Mouse (Mus musculus): Measurements from ENCODE around the gene Ssxb5. TPM values are rescaled to one million over a fixed set of nuclear protein-coding genes. Genes with fewer than 3 reads are reported as not detected.

Gene Ssxb5
- not detected in 2 replicates for polyA plus RNA-seq (2012; ENCODE audit: low replicate concordance)

DNA sequence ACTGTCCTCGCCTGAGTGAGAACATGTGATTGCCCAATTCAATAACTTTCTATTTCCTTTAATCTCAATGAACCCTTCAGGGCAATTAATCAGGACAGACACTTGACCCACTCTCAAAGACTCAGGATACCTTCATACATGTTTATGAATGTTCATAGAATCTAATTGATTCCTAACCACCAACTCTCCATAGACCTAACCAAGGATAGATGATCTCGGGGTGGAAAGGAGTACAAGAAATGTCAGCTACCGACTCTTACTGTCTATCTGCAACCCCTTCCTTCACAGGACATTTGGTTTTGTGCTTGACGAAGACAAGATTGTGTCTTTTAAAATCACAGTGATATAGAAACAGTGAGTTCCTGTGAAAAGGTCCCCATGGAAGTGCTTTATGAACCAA, at the start of gene Ssxb5:
TSS of gene Ssxb5 (plus strand) at position 301 of the 400 bp plus-strand sequence.

DNA sequence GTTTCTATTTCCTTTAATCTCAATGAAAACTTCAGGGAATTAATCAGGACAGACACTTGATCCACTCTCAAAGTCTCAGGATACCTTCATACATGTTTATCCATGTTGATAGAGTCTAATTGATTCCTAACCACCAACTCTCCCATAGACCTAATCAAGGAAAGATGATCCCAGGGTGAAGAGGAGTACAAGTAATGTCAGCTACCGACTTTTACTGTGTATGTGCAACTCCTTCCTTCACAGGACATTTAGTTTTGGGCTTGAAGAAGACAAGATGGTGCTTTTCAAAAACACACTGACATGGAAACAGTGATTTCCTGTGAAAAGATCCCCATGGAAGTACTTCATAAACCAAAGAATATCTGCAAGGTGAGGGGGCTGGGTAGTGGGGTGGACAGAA, 40.2 kb downstream of the Ssxb5 start, which contains the start of gene Gm6592:
TSS of gene Gm6592 (plus strand) at position 301 of the 400 bp plus-strand sequence.

Other genes starting within 250 kb of the Ssxb5 start
- gene Ssxb3, start 211.9 kb upstream of the Ssxb5 start, polyA plus RNA-seq (2012; ENCODE audit: low replicate concordance) = not detected in 2 replicates
- not detected in 2 replicates for gene Ssxb8, start 112.8 kb upstream of the Ssxb5 start, polyA plus RNA-seq (2012; ENCODE audit: low replicate concordance)
- gene Ssx9, start 55.3 kb upstream of the Ssxb5 start, polyA plus RNA-seq (2012; ENCODE audit: low replicate concordance) = not detected in 2 replicates
- gene Gm6592, start 40.3 kb downstream of the Ssxb5 start, polyA plus RNA-seq (2012; ENCODE audit: low replicate concordance) = not detected in 2 replicates
- not detected in 2 replicates for gene Gm5751, start 70.6 kb downstream of the Ssxb5 start, polyA plus RNA-seq (2012; ENCODE audit: low replicate concordance)
- gene B630019K06Rik, start 88.7 kb downstream of the Ssxb5 start, polyA plus RNA-seq (2012; ENCODE audit: low replicate concordance) = 0.68 and 1.1 TPM in 2 replicates
- gene Fthl17b, start 159.3 kb downstream of the Ssxb5 start, polyA plus RNA-seq (2012; ENCODE audit: low replicate concordance) = not detected in 2 replicates
- gene Fthl17c, start 172.9 kb downstream of the Ssxb5 start, polyA plus RNA-seq (2012; ENCODE audit: low replicate concordance) = not detected in 2 replicates
- gene Fthl17d, start 183.1 kb downstream of the Ssxb5 start, polyA plus RNA-seq (2012; ENCODE audit: low replicate concordance) = not detected in 2 replicates
- gene Fthl17e, start 229.8 kb downstream of the Ssxb5 start, polyA plus RNA-seq (2012; ENCODE audit: low replicate concordance) = not detected in 2 replicates